Comparison of ENCODE assay signal across 24 mouse cellular contexts in the genomic region with DNA sequence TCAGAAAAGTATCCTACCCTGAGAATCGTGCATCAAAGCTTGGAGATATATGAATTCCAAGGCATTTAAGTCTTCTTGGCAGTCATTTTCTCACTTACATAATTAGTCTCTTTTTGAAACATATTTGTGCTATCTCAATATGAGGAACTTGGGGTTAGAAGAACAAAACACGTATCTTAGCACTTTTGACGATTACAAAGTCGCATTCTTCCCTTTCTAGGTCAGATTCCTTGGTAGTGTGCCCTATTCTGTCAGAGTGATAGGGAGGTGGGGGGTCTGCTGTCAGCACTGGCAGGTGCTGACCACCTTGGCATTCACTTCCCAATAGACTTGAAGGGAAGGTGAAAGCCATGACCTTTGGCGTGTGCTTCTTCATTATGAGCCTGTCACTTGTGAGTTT.
"Had no signal": no experiment of that assay in that cellular context is flagged by ENCODE, and none has a peak within 500 bp of the region (broad histone marks: within the 10 kb centered on the region; RNA-seq: fewer than 3 reads in every experiment).

No protein-coding gene starts in this region.

- H3K36me3 ChIP-seq: kidney, embryonic 15.5 days; limb, embryonic 10.5 days; limb, embryonic 13.5 days; liver, embryonic 12.5 days; liver, embryonic 15.5 days; lung, embryonic 15.5 days; midbrain, embryonic 10.5 days; midbrain, embryonic 13.5 days; neural tube, embryonic 13.5 days had no signal

- H3K4me2 ChIP-seq: kidney, embryonic 15.5 days; limb, embryonic 13.5 days; liver, embryonic 12.5 days; liver, embryonic 15.5 days; lung, embryonic 15.5 days; midbrain, embryonic 13.5 days; neural tube, embryonic 13.5 days had no signal

- H3K9me3 ChIP-seq: limb, embryonic 10.5 days; liver, embryonic 12.5 days; liver, embryonic 15.5 days; lung, embryonic 15.5 days; megakaryocyte, embryonic 14.5 days; midbrain, embryonic 10.5 days; midbrain, embryonic 13.5 days had no signal

- ATAC-seq: liver, embryonic 12.5 days; midbrain, embryonic 13.5 days; midbrain, embryonic 16.5 days had no signal

- H3K4me3 ChIP-seq: kidney, embryonic 15.5 days; limb, embryonic 10.5 days; limb, embryonic 13.5 days; liver, embryonic 12.5 days; liver, embryonic 15.5 days; lung, embryonic 15.5 days; megakaryocyte, embryonic 14.5 days; midbrain, embryonic 10.5 days; midbrain, embryonic 13.5 days; myocyte; neural tube, embryonic 13.5 days had no signal

- H3K27ac ChIP-seq: kidney, embryonic 15.5 days; limb, embryonic 10.5 days; limb, embryonic 13.5 days; liver, embryonic 12.5 days; liver, embryonic 15.5 days; lung, embryonic 15.5 days; midbrain, embryonic 10.5 days; midbrain, embryonic 13.5 days; neural tube, embryonic 13.5 days; stomach, postnatal 0 days had no signal

- H3K27me3 ChIP-seq: kidney, embryonic 15.5 days; limb, embryonic 13.5 days; liver, embryonic 12.5 days; liver, embryonic 15.5 days; lung, embryonic 15.5 days; megakaryocyte, embryonic 14.5 days; midbrain, embryonic 13.5 days; neural tube, embryonic 13.5 days had no signal

- H3K9ac ChIP-seq: kidney, embryonic 15.5 days; limb, embryonic 13.5 days; liver, embryonic 12.5 days; liver, embryonic 15.5 days; lung, embryonic 15.5 days; midbrain, embryonic 13.5 days; neural tube, embryonic 13.5 days had no signal

- H3K4me1 ChIP-seq: kidney, embryonic 15.5 days; limb, embryonic 10.5 days; limb, embryonic 13.5 days; liver, embryonic 12.5 days; liver, embryonic 15.5 days; lung, embryonic 15.5 days; megakaryocyte, embryonic 14.5 days; midbrain, embryonic 10.5 days; midbrain, embryonic 13.5 days; neural tube, embryonic 13.5 days had no signal

- DNase-seq: kidney, adult 8-10 months; kidney, postnatal 10 days; kidney, postnatal 36 days; liver; lung, adult 18-20 months; lung, postnatal 10 days; lung, postnatal 36 days; retina, postnatal 1 day; thymus, adult 2 months; thymus, postnatal 14 days; thymus, postnatal 4 days had no signal
